Mouse (Mus musculus): ENCODE measurements around the gene Mgat4a.

The Mgat4a gene

GRCm38 (mm10) chr1:37393174-37393573 is 147.6 kb downstream of the Mgat4a start:
- DNase-seq (ENCODE audit: low spot score) = no peak
